26 mouse cellular contexts compared by ENCODE assay signal in genomic region chr1:183312076-183312475, GRCm38 (mm10). TPM values are rescaled to one million over a fixed set of nuclear protein-coding genes. Genes with fewer than 3 reads are reported as not detected.
DNase-seq lines count a peak whose midpoint lies in the region; ATAC-seq and TF ChIP-seq lines count a peak whose summit lies in the region.
"Had no signal": no experiment of that assay in that cellular context is flagged by ENCODE, and none has a peak within 500 bp of the region (broad histone marks: within the 10 kb centered on the region; RNA-seq: fewer than 3 reads in every experiment).

No protein-coding gene starts in this region.

- H3K4me2 ChIP-seq in liver, postnatal 0 days (ENCODE audit: low read depth, low read length), result no peak overlapping the region
- no peak overlapping the region for H3K4me2 ChIP-seq in liver, embryonic 11.5 days
- H3K4me2 ChIP-seq: embryonic facial prominence, embryonic 13.5 days; embryonic facial prominence, embryonic 15.5 days; forebrain, embryonic 12.5 days had no signal

- no peaks in the 10 kb centered on the region for H3K27me3 ChIP-seq in liver, postnatal 0 days (ENCODE audit: insufficient read depth, low read length)
- no peaks in the 10 kb centered on the region for H3K27me3 ChIP-seq in liver, embryonic 11.5 days (replicated peaks; ENCODE audit: control insufficient read depth, insufficient read depth, low read length)
- H3K27me3 ChIP-seq: CH12.LX; embryonic facial prominence, embryonic 13.5 days; embryonic facial prominence, embryonic 15.5 days; forebrain, embryonic 12.5 days had no signal

- TF ChIP-seq EP300 in liver, postnatal 0 days (IDR thresholded peaks at IDR 0.05; ENCODE audit: low read depth), result no peak

- peak; percentile 80 for ATAC-seq in liver, postnatal 0 days
- no peak for ATAC-seq in liver, embryonic 11.5 days (replicated peaks; ENCODE audit: low FRiP score)
- ATAC-seq: CD4-positive, CD25-positive, alpha-beta regulatory T cell, adult 4 months; forebrain, embryonic 14.5 days; forebrain, embryonic 16.5 days had no signal

- WGBS in liver, postnatal 0 days (ENCODE audit: insufficient replicate concordance), result 76% methylated on average over 2 of the region's 2 CpGs
- 88% methylated on average over 2 of the region's 2 CpGs for WGBS in liver, embryonic 11.5 days

- no peaks in the 10 kb centered on the region for H3K9me3 ChIP-seq in liver, postnatal 0 days (ENCODE audit: low read length)
- no peaks in the 10 kb centered on the region for H3K9me3 ChIP-seq in liver, embryonic 11.5 days (ENCODE audit: control insufficient read depth, low read length)
- H3K9me3 ChIP-seq: embryonic facial prominence, embryonic 13.5 days; embryonic facial prominence, embryonic 15.5 days; forebrain, embryonic 10.5 days; forebrain, embryonic 12.5 days; G1E had no signal

- H3K9ac ChIP-seq in liver, postnatal 0 days (replicated peaks), result no peak overlapping the region
- H3K9ac ChIP-seq in liver, embryonic 11.5 days (ENCODE audit: low read depth, low read length), result no peak overlapping the region
- H3K9ac ChIP-seq: embryonic facial prominence, embryonic 13.5 days; embryonic facial prominence, embryonic 15.5 days; forebrain, embryonic 12.5 days had no signal

- peaks cover 31% of the 10 kb centered on the region for H3K36me3 ChIP-seq in liver, postnatal 0 days (replicated peaks; ENCODE audit: insufficient read depth, low read length)
- H3K36me3 ChIP-seq in liver, embryonic 11.5 days (ENCODE audit: control insufficient read depth, insufficient read depth, low read length), result peaks cover 17% of the 10 kb centered on the region

- H3K4me3 ChIP-seq in liver, postnatal 0 days (ENCODE audit: low read depth, low read length), result no peak overlapping the region
- no peak overlapping the region for H3K4me3 ChIP-seq in liver, embryonic 11.5 days (ENCODE audit: low read depth, low read length)
- H3K4me3 ChIP-seq: embryonic facial prominence, embryonic 13.5 days; embryonic facial prominence, embryonic 15.5 days; erythroblast, embryonic 14.5 days; forebrain, embryonic 10.5 days; forebrain, embryonic 12.5 days had no signal

- H3K27ac ChIP-seq in liver, postnatal 0 days (ENCODE audit: low read depth), result no peak overlapping the region
- H3K27ac ChIP-seq in liver, embryonic 11.5 days (ENCODE audit: low read depth, low read length), result no peak overlapping the region
- H3K27ac ChIP-seq: embryonic facial prominence, embryonic 13.5 days; embryonic facial prominence, embryonic 15.5 days; forebrain, embryonic 10.5 days; forebrain, embryonic 12.5 days had no signal

- peak; percentile 48 for DNase-seq in heart, adult 11 months
- DNase-seq in heart, postnatal 4 days, result no peak
- DNase-seq in liver, postnatal 0 days, result no peak
- DNase-seq in liver, embryonic 11.5 days (ENCODE audit: low spot score), result no peak
- DNase-seq in urinary bladder, adult 2 months (ENCODE audit: low spot score), result no peak
- DNase-seq: adrenal gland, adult 2 months; adrenal gland, postnatal 10 days; adrenal gland, postnatal 25 days; B cell, adult 2 months; cerebellum, adult 11 months; cerebellum, adult 18-20 months; cerebellum, adult 8-10 months; cerebellum, adult 9-11 months; cerebellum, postnatal 14 days; cerebellum, postnatal 36 days; embryo, embryonic 11 days had no signal

- no peak for TF ChIP-seq CTCF in liver, postnatal 0 days (IDR thresholded peaks at IDR 0.05; ENCODE audit: low read depth)

- no peaks in the 10 kb centered on the region for H3K4me1 ChIP-seq in liver, postnatal 0 days (ENCODE audit: insufficient read depth)
- H3K4me1 ChIP-seq in liver, embryonic 11.5 days (replicated peaks; ENCODE audit: control insufficient read depth, insufficient read depth, low read length), result no peaks in the 10 kb centered on the region
- H3K4me1 ChIP-seq: embryonic facial prominence, embryonic 15.5 days; forebrain, embryonic 10.5 days; forebrain, embryonic 12.5 days had no signal

RNA-seq across cellular contexts. Expression of gene Brox, which starts 15.0 kb away (rescaled TPM):
- total RNA-seq in heart, postnatal 4 days (2021), result 10 to 100 TPM; 43.8 to 51.6 TPM
- 14.0 and 17.1 TPM in 2 replicates for polyA plus RNA-seq in liver, postnatal 0 days (2015; fragmentation: Nextera tagmentation; extraction: Ambion mirVana)
- polyA plus RNA-seq in liver, embryonic 11.5 days (2014; fragmentation: Nextera tagmentation; extraction: Ambion mirVana), result 27.2 and 33.4 TPM in 2 replicates
- polyA plus RNA-seq in urinary bladder, adult 2 months (2012; rRNA removed), result 36.6 and 40.9 TPM in 2 replicates

RNA-seq across cellular contexts. Expression of gene Aida, which starts 15.7 kb away (rescaled TPM):
- 10 to 100 TPM; 40.2 to 41.6 TPM for total RNA-seq in heart, postnatal 4 days (2021)
- 11.8 and 12.6 TPM in 2 replicates for polyA plus RNA-seq in liver, postnatal 0 days (2015; fragmentation: Nextera tagmentation; extraction: Ambion mirVana)
- polyA plus RNA-seq in liver, embryonic 11.5 days (2014; fragmentation: Nextera tagmentation; extraction: Ambion mirVana), result 17.6 and 21.1 TPM in 2 replicates
- polyA plus RNA-seq in urinary bladder, adult 2 months (2012; rRNA removed), result 67.5 and 70.7 TPM in 2 replicates

RNA-seq across cellular contexts. Expression of gene Mia3, which starts 57.3 kb away (rescaled TPM):
- 100 to 1,000 TPM; 108 to 113 TPM for total RNA-seq in heart, postnatal 4 days (2021)
- polyA plus RNA-seq in liver, postnatal 0 days (2015; fragmentation: Nextera tagmentation; extraction: Ambion mirVana), result 28.2 and 30.0 TPM in 2 replicates
- 72.8 and 85.5 TPM in 2 replicates for polyA plus RNA-seq in liver, embryonic 11.5 days (2014; fragmentation: Nextera tagmentation; extraction: Ambion mirVana)
- polyA plus RNA-seq in urinary bladder, adult 2 months (2012; rRNA removed), result 98.3 and 111 TPM in 2 replicates
